ENCODE assay signal across 18 mouse cellular contexts in genomic region chr4:107749045-107749444, GRCm38 (mm10).
"Had no signal": no experiment of that assay in that cellular context is flagged by ENCODE, and none has a peak within 500 bp of the region (broad histone marks: within the 10 kb centered on the region; RNA-seq: fewer than 3 reads in every experiment).

No protein-coding gene starts in this region.

- H3K36me3 ChIP-seq: limb, embryonic 10.5 days; limb, embryonic 13.5 days; liver, embryonic 12.5 days; liver, embryonic 15.5 days; midbrain, embryonic 10.5 days; midbrain, embryonic 13.5 days; neural tube, embryonic 13.5 days had no signal

- H3K27me3 ChIP-seq: limb, embryonic 13.5 days had no signal

- H3K27ac ChIP-seq: kidney, postnatal 0 days; layer of hippocampus, adult 2 months; limb, embryonic 10.5 days; limb, embryonic 13.5 days; liver, embryonic 12.5 days; liver, embryonic 15.5 days; midbrain, embryonic 10.5 days; midbrain, embryonic 13.5 days; neural tube, embryonic 13.5 days had no signal

- ATAC-seq: liver, embryonic 12.5 days; midbrain, embryonic 13.5 days had no signal

- DNase-seq: kidney, adult 2 months; kidney, postnatal 25 days; layer of hippocampus, adult 9-11 months; liver; lung, adult 18-20 months; lung, postnatal 36 days; thymus, adult 18-20 months; thymus, postnatal 36 days had no signal

- H3K9ac ChIP-seq: limb, embryonic 13.5 days; liver, embryonic 12.5 days; liver, embryonic 15.5 days; midbrain, embryonic 13.5 days; neural tube, embryonic 13.5 days had no signal

- H3K4me2 ChIP-seq: limb, embryonic 13.5 days; liver, embryonic 12.5 days; liver, embryonic 15.5 days; midbrain, embryonic 13.5 days; neural tube, embryonic 13.5 days had no signal

- H3K4me3 ChIP-seq: layer of hippocampus, adult 2 months; limb, embryonic 10.5 days; limb, embryonic 13.5 days; liver, embryonic 12.5 days; liver, embryonic 15.5 days; midbrain, embryonic 10.5 days; midbrain, embryonic 13.5 days; neural tube, embryonic 13.5 days had no signal

- H3K9me3 ChIP-seq: limb, embryonic 10.5 days; limb, embryonic 13.5 days; liver, embryonic 12.5 days; liver, embryonic 15.5 days; megakaryocyte, embryonic 14.5 days; midbrain, embryonic 10.5 days; midbrain, embryonic 13.5 days; neural tube, embryonic 13.5 days had no signal

- H3K4me1 ChIP-seq: limb, embryonic 13.5 days had no signal
